Comparison of ENCODE assay signal across 9 mouse cellular contexts in the genomic region with DNA sequence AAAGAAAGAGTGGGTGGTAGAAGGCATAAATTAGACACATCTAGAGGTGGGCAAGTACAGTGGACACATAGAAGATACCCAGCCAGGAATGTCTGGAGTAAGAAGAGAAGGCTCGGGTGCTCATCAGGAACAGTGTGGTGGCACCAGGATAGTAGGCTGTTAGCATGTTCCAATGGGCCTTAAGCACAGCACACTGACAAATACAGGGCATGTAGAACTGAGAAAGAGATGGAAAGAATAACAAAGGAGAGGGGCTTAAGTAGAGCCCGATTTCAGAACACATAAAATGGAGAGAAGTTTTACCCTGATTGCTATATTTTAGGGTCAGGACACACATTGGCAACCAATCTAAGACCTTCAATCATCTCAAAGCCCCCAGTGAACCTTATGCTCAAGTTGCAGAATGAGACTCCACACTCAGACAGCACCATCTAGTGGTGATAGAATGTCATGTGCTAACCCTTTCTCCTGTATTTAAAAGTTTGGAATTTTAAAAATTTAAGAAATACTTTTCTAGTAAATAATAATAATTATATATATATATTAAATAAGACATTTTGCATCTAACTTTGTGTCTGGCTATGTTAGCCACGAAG.
DNase-seq lines count a peak whose midpoint lies in the region; ATAC-seq lines count a peak whose summit lies in the region.
"Had no signal": no experiment of that assay in that cellular context is flagged by ENCODE, and none has a peak within 500 bp of the region (broad histone marks: within the 10 kb centered on the region; RNA-seq: fewer than 3 reads in every experiment).

No protein-coding gene starts in this region.

- no peak overlapping the region for H3K4me3 ChIP-seq in limb, embryonic 12.5 days (replicated peaks)
- no peak overlapping the region for H3K4me3 ChIP-seq in limb, embryonic 10.5 days

- no peak overlapping the region for H3K4me2 ChIP-seq in limb, embryonic 12.5 days

- peak; percentile 32 to 43 for DNase-seq in cerebellum, postnatal 14 days
- DNase-seq in cerebellum, adult 11 months = no peak
- no peak for DNase-seq in limb, embryonic 10.5 days (ENCODE audit: low spot score)
- peak; percentile 7 for DNase-seq in c-Kit-positive CD71-positive TER-119-negative erythroid progenitor cells, embryonic 14.5 days (ENCODE audit: low read depth)
- DNase-seq in right cerebral cortex, adult 18-20 months = no peak
- DNase-seq in urinary bladder, adult 2 months (ENCODE audit: low spot score) = no peak
- DNase-seq: kidney, postnatal 4 days had no signal

- H3K36me3 ChIP-seq in limb, embryonic 12.5 days = no peaks in the 10 kb centered on the region
- H3K36me3 ChIP-seq in limb, embryonic 10.5 days = no peaks in the 10 kb centered on the region

- 0 out of 2 replicates have a peak, but pooled peaks have one; percentile 12 for ATAC-seq in limb, embryonic 12.5 days (ENCODE audit: insufficient number of reproducible peaks, insufficient read depth, low FRiP score, low TSS enrichment, low read depth)
- 0 out of 2 replicates have a peak, but pooled peaks have one; percentile 31 for ATAC-seq in megakaryocyte progenitor cell, adult 5-6 weeks (replicated peaks; ENCODE audit: poor library complexity)

- WGBS in limb, embryonic 12.5 days = 38% methylated on average over 3 of the region's 3 CpGs
- WGBS in limb, embryonic 10.5 days = 49% methylated on average over 3 of the region's 3 CpGs

- H3K27me3 ChIP-seq in limb, embryonic 12.5 days = no peaks in the 10 kb centered on the region
- H3K27me3 ChIP-seq in limb, embryonic 10.5 days (ENCODE audit: low read depth, poor library complexity, severe bottlenecking) = no peaks in the 10 kb centered on the region

- H3K27ac ChIP-seq in limb, embryonic 12.5 days = no peak overlapping the region
- H3K27ac ChIP-seq in limb, embryonic 10.5 days = no peak overlapping the region

- peaks cover 35% of the 10 kb centered on the region for H3K4me1 ChIP-seq in limb, embryonic 12.5 days (replicated peaks)
- H3K4me1 ChIP-seq in limb, embryonic 10.5 days = peaks cover 20% of the 10 kb centered on the region

- H3K9me3 ChIP-seq in limb, embryonic 12.5 days = peaks cover 2% of the 10 kb centered on the region; the same call in 1 of the 2 replicates
- no peaks in the 10 kb centered on the region for H3K9me3 ChIP-seq in limb, embryonic 10.5 days (replicated peaks)

- H3K9ac ChIP-seq in limb, embryonic 12.5 days (replicated peaks) = no peak overlapping the region

Comparison
In these comparisons a context has a peak if more than half of its experiments do, and no peak if none do; other contexts are left out.
1. DNase-seq: peak in cerebellum, postnatal 14 days (2 of 2) and c-Kit-positive CD71-positive TER-119-negative erythroid progenitor cells, embryonic 14.5 days (single experiment); none in cerebellum, adult 11 months (single experiment), limb, embryonic 10.5 days (single experiment), right cerebral cortex, adult 18-20 months (single experiment) and urinary bladder, adult 2 months (single experiment).